Mouse (Mus musculus) cerebellum, adult 9-10 months (tissue): ENCODE results near the gene Tmem189.
A peak's percentile ranks its signal among the peaks of the same experiment; 100 is the strongest.
"Not testable (repeated sequence)": the region's sequence is repeated elsewhere in the genome, so short reads cannot be mapped to it uniquely, and the experiment has no call there.

ENCODE experiments used
- DNase-seq: peaks from one replicate; pipeline ENCODE4 v3.0.0; 2022

Gene Tmem189

GRCm38 (mm10) chr2:167617034-167617433 is 72.6 kb downstream of the Tmem189 start:
- DNase-seq: no peak

GRCm38 (mm10) chr2:167613335-167613734 is 76.3 kb downstream of the Tmem189 start:
- DNase-seq: not testable (repeated sequence)

- no peak for DNase-seq
Observed at GRCm38 (mm10) chr2:167612122-167612521, 77.5 kb downstream of the Tmem189 start.

GRCm38 (mm10) chr2:167611287-167611686 is 78.3 kb downstream of the Tmem189 start:
- no peak for DNase-seq

GRCm38 (mm10) chr2:167606745-167607123 is 82.9 kb downstream of the Tmem189 start:
- DNase-seq: no peak

GRCm38 (mm10) chr2:167605817-167606744 is 83.5 kb downstream of the Tmem189 start:
- no peak for DNase-seq

GRCm38 (mm10) chr2:167605178-167605794 is 84.3 kb downstream of the Tmem189 start:
- DNase-seq: peak; percentile 78

GRCm38 (mm10) chr2:167602978-167603377 is 86.6 kb downstream of the Tmem189 start:
- DNase-seq: no peak

GRCm38 (mm10) chr2:167602364-167602763 is 87.3 kb downstream of the Tmem189 start:
- no peak for DNase-seq

- no peak for DNase-seq
Observed at GRCm38 (mm10) chr2:167600481-167600995, 89.1 kb downstream of the Tmem189 start.

- no peak for DNase-seq
Observed at GRCm38 (mm10) chr2:167599917-167600316, 89.7 kb downstream of the Tmem189 start.

- DNase-seq: no peak
Observed at GRCm38 (mm10) chr2:167599195-167599594, 90.4 kb downstream of the Tmem189 start.

GRCm38 (mm10) chr2:167597492-167598186 is 92.0 kb downstream of the Tmem189 start:
- no peak for DNase-seq

GRCm38 (mm10) chr2:167596726-167597491 is 92.7 kb downstream of the Tmem189 start:
- no peak for DNase-seq

- no peak for DNase-seq
Observed at GRCm38 (mm10) chr2:167596262-167596661, 93.4 kb downstream of the Tmem189 start.

GRCm38 (mm10) chr2:167595761-167596171 is 93.9 kb downstream of the Tmem189 start:
- no peak for DNase-seq

GRCm38 (mm10) chr2:167594444-167594934 is 95.1 kb downstream of the Tmem189 start:
- DNase-seq: no peak

- DNase-seq: no peak
Observed at GRCm38 (mm10) chr2:167593551-167594250, 95.9 kb downstream of the Tmem189 start.
